Mouse (Mus musculus): ENCODE measurements at regions not wholly inside any gene's neighbourhood (a gene's known extent, or its start where the extent isn't known, plus 50 kb on each side); places are given as distances from the start of the nearest gene placed in this dataset.

DNA sequence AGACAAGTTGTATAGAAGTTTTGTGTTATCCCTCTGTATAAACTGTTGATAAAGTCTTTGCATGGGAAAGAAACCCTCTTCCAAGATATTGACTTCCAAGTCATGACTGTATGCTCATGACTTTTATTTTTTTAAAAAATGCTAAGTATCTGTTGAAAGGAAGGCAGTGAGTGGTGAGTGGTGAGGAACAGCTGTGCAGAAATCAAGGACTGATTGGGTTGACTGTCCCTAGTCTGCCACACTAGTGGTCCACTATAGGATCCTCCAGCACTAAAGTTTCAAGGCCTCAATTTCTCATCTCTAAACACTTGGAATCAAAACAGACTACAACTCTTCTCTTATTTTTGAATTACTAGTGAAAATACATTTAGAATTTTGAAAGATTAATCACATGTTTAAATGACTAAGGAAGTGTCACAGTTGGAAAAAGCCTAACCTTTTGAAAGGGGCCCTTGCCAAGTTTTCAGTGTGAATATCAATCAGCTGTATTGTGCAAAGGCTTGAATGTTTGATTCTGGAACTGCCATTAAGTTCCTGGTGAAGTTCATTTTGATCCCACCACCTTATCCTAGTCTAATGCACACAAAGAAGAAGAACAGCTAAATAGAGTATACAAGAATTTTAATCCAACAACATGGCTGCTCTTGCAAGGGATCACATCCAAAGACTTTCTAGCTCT lies 209.5 kb upstream of the Eya4 start:
- H3K4me3 ChIP-seq (ENCODE audit: low read depth, low read length): no peak overlapping the region
- TF ChIP-seq POLR2A (IDR thresholded peaks at IDR 0.05; ENCODE audit: insufficient read depth, low read length): no peak
- TF ChIP-seq CTCF (IDR thresholded peaks at IDR 0.05; ENCODE audit: low read depth, low read length): no peak
- TF ChIP-seq EP300 (IDR thresholded peaks at IDR 0.05; ENCODE audit: insufficient read depth, low read depth, low read length): no peak
- no peaks in the 10 kb centered on the region for H3K36me3 ChIP-seq (ENCODE audit: control insufficient read depth, insufficient read depth, low read length, poor library complexity, severe bottlenecking)

GRCm38 (mm10) chr10:23557828-23558227 lies 207.2 kb upstream of the Eya4 start:
- Histone ChIP-seq H3K27me3 (ENCODE audit: control insufficient read depth, insufficient read depth, low read length, poor library complexity, severe bottlenecking) (no peaks in the 10 kb centered on the region), H3K4me1 (ENCODE audit: control insufficient read depth, insufficient read depth, low read length) (no peaks in the 10 kb centered on the region), H3K27ac (ENCODE audit: insufficient read depth, low read length) (no peak overlapping the region), H3K9ac (ENCODE audit: low read depth, poor library complexity, severe bottlenecking) (no peak overlapping the region), H3K36me3 (ENCODE audit: control insufficient read depth, insufficient read depth, low read length, poor library complexity, severe bottlenecking) (no peaks in the 10 kb centered on the region), H3K9me3 (replicated peaks; ENCODE audit: control insufficient read depth, insufficient read depth, low read length, poor library complexity, severe bottlenecking) (no peaks in the 10 kb centered on the region), H3K4me3 (ENCODE audit: low read depth, low read length) (no peak overlapping the region)
- TF ChIP-seq POLR2A (IDR thresholded peaks at IDR 0.05; ENCODE audit: insufficient read depth, low read length) (no peak), EP300 (IDR thresholded peaks at IDR 0.05; ENCODE audit: insufficient read depth, low read depth, low read length) (no peak), CTCF (IDR thresholded peaks at IDR 0.05; ENCODE audit: low read depth, low read length) (no peak)

More for the DNA sequence above, 209.5 kb upstream of the Eya4 start:
- Histone ChIP-seq H3K4me1 (ENCODE audit: control insufficient read depth, insufficient read depth, low read length) (no peaks in the 10 kb centered on the region), H3K9ac (ENCODE audit: low read depth, poor library complexity, severe bottlenecking) (no peak overlapping the region), H3K27ac (ENCODE audit: insufficient read depth, low read length) (no peak overlapping the region), H3K27me3 (ENCODE audit: control insufficient read depth, insufficient read depth, low read length, poor library complexity, severe bottlenecking) (no peaks in the 10 kb centered on the region), H3K9me3 (replicated peaks; ENCODE audit: control insufficient read depth, insufficient read depth, low read length, poor library complexity, severe bottlenecking) (no peaks in the 10 kb centered on the region)

- TF ChIP-seq CTCF (IDR thresholded peaks at IDR 0.05; ENCODE audit: low read depth, low read length): no peak
- no peak for TF ChIP-seq POLR2A (IDR thresholded peaks at IDR 0.05; ENCODE audit: insufficient read depth, low read length)
- no peak for TF ChIP-seq EP300 (IDR thresholded peaks at IDR 0.05; ENCODE audit: insufficient read depth, low read depth, low read length)
- no peak overlapping the region for H3K9ac ChIP-seq (ENCODE audit: low read depth, poor library complexity, severe bottlenecking)
- H3K36me3 ChIP-seq (ENCODE audit: control insufficient read depth, insufficient read depth, low read length, poor library complexity, severe bottlenecking): no peaks in the 10 kb centered on the region
- no peak overlapping the region for H3K4me3 ChIP-seq (ENCODE audit: low read depth, low read length)
- no peaks in the 10 kb centered on the region for H3K9me3 ChIP-seq (replicated peaks; ENCODE audit: control insufficient read depth, insufficient read depth, low read length, poor library complexity, severe bottlenecking)
- no peak overlapping the region for H3K27ac ChIP-seq (ENCODE audit: insufficient read depth, low read length)
- no peaks in the 10 kb centered on the region for H3K4me1 ChIP-seq (ENCODE audit: control insufficient read depth, insufficient read depth, low read length)
- H3K27me3 ChIP-seq (ENCODE audit: control insufficient read depth, insufficient read depth, low read length, poor library complexity, severe bottlenecking): no peaks in the 10 kb centered on the region
These were observed 198.6 kb upstream of the Eya4 start for GRCm38 (mm10) chr10:23549207-23549606.

GRCm38 (mm10) chr10:23548322-23548721 lies 197.7 kb upstream of the Eya4 start:
- Histone ChIP-seq H3K9ac (ENCODE audit: low read depth, poor library complexity, severe bottlenecking) (no peak overlapping the region), H3K27ac (ENCODE audit: insufficient read depth, low read length) (no peak overlapping the region), H3K4me1 (ENCODE audit: control insufficient read depth, insufficient read depth, low read length) (no peaks in the 10 kb centered on the region), H3K9me3 (replicated peaks; ENCODE audit: control insufficient read depth, insufficient read depth, low read length, poor library complexity, severe bottlenecking) (no peaks in the 10 kb centered on the region), H3K27me3 (ENCODE audit: control insufficient read depth, insufficient read depth, low read length, poor library complexity, severe bottlenecking) (no peaks in the 10 kb centered on the region), H3K36me3 (ENCODE audit: control insufficient read depth, insufficient read depth, low read length, poor library complexity, severe bottlenecking) (no peaks in the 10 kb centered on the region), H3K4me3 (ENCODE audit: low read depth, low read length) (no peak overlapping the region)
- no peak for TF ChIP-seq CTCF (IDR thresholded peaks at IDR 0.05; ENCODE audit: low read depth, low read length)
- no peak for TF ChIP-seq POLR2A (IDR thresholded peaks at IDR 0.05; ENCODE audit: insufficient read depth, low read length)
- no peak for TF ChIP-seq EP300 (IDR thresholded peaks at IDR 0.05; ENCODE audit: insufficient read depth, low read depth, low read length)

DNA sequence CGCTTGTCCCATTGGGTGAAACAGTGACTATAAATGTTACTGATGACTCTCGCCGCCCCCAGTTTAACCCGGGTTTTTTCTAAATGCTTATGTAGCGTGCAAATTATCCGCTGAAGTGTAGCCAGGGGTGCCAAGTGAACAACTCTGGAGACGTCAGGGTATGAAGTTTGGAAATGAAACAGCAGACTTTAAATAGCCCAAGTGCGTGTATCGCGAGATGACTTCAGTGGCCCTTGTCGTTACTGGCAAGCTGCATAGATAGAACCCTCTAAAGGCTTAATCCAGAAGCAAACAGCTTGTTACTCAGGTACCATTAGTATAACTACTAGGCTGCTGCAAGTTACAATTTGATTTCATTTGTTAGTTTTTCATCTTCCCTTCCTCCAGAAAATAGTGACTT lies 192.1 kb upstream of the Eya4 start:
- Histone ChIP-seq H3K9me3 (replicated peaks; ENCODE audit: control insufficient read depth, insufficient read depth, low read length, poor library complexity, severe bottlenecking) (no peaks in the 10 kb centered on the region), H3K36me3 (ENCODE audit: control insufficient read depth, insufficient read depth, low read length, poor library complexity, severe bottlenecking) (no peaks in the 10 kb centered on the region), H3K27ac (ENCODE audit: insufficient read depth, low read length) (no peak overlapping the region), H3K4me3 (ENCODE audit: low read depth, low read length) (no peak overlapping the region), H3K9ac (ENCODE audit: low read depth, poor library complexity, severe bottlenecking) (no peak overlapping the region), H3K27me3 (ENCODE audit: control insufficient read depth, insufficient read depth, low read length, poor library complexity, severe bottlenecking) (no peaks in the 10 kb centered on the region), H3K4me1 (ENCODE audit: control insufficient read depth, insufficient read depth, low read length) (no peaks in the 10 kb centered on the region)
- TF ChIP-seq CTCF (IDR thresholded peaks at IDR 0.05; ENCODE audit: low read depth, low read length) (no peak), POLR2A (IDR thresholded peaks at IDR 0.05; ENCODE audit: insufficient read depth, low read length) (no peak), EP300 (IDR thresholded peaks at IDR 0.05; ENCODE audit: insufficient read depth, low read depth, low read length) (no peak)

DNA sequence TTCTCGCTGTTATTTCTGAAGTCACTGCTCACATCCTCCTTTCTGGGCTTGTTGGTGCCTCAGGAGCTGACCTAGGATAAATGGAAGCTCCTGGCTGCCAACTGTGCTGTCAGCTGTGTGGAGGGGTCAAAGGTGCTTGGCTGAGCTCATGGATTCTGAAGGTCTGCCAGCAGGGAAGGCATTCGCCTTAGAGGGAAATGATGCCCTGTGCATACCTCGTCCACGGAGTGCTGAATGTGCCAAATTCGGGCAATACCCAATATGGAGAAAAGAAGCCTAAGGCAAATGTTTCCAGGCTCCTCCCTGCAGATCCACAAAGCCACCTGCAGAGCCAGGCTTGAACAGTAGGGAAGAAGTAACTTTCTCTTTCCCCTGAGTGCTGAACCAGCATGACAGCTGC lies 191.3 kb upstream of the Eya4 start:
- Histone ChIP-seq H3K9me3 (replicated peaks; ENCODE audit: control insufficient read depth, insufficient read depth, low read length, poor library complexity, severe bottlenecking) (no peaks in the 10 kb centered on the region), H3K27me3 (ENCODE audit: control insufficient read depth, insufficient read depth, low read length, poor library complexity, severe bottlenecking) (no peaks in the 10 kb centered on the region), H3K9ac (ENCODE audit: low read depth, poor library complexity, severe bottlenecking) (no peak overlapping the region), H3K27ac (ENCODE audit: insufficient read depth, low read length) (no peak overlapping the region), H3K4me1 (ENCODE audit: control insufficient read depth, insufficient read depth, low read length) (no peaks in the 10 kb centered on the region), H3K4me3 (ENCODE audit: low read depth, low read length) (no peak overlapping the region), H3K36me3 (ENCODE audit: control insufficient read depth, insufficient read depth, low read length, poor library complexity, severe bottlenecking) (no peaks in the 10 kb centered on the region)
- TF ChIP-seq EP300 (IDR thresholded peaks at IDR 0.05; ENCODE audit: insufficient read depth, low read depth, low read length) (no peak), CTCF (IDR thresholded peaks at IDR 0.05; ENCODE audit: low read depth, low read length) (no peak), POLR2A (IDR thresholded peaks at IDR 0.05; ENCODE audit: insufficient read depth, low read length) (no peak)

Data from ES-Bruce4 (cell line).